Mouse (Mus musculus): ENCODE results near the gene Uqcr10.

The Uqcr10 gene

DNA sequence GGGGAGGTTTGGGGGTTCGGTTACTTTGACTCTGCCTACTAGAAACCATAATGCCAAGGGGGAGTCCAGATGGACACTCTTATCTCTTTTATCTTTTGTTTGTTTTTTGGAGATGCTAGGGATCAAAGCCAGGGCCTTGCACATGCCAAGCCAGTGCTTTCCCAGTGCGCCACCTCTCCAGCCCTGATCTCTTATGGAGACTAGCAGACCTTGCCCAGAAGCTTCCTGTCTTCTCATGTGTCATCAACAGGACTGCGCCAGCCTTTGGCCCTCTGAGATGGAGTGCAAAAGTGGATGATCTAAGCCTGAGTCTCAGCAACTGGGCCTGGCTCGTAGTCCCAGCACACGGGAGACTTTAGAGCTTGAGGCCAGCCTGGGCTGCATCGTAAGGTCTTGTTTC, 28.4 kb downstream of the Uqcr10 start:
- no peak for DNase-seq (ENCODE audit: low spot score in 2 of 2)

DNA sequence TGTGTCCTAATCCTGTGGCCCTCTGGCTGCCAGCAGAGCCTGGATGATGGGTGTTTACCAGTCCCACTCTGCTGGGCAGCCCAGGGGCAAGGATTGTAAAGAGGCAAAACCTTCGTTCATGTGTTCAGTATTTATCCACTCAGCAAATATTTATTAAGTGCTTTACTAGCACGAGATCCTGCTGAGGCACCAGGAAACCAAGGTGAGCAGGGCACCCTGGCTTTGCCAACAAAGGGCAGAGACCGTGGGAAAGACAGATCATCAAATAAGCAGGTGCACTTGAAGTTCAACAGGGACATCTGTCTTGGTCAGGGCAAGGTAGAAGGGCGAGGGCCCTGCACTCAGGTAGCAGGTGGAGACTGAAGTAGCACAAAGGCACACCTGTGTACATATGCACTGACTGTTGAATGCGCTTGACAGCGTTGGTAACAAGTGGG, 29.0 kb downstream of the Uqcr10 start:
- no peak for DNase-seq (ENCODE audit: low spot score in 2 of 2)

DNA sequence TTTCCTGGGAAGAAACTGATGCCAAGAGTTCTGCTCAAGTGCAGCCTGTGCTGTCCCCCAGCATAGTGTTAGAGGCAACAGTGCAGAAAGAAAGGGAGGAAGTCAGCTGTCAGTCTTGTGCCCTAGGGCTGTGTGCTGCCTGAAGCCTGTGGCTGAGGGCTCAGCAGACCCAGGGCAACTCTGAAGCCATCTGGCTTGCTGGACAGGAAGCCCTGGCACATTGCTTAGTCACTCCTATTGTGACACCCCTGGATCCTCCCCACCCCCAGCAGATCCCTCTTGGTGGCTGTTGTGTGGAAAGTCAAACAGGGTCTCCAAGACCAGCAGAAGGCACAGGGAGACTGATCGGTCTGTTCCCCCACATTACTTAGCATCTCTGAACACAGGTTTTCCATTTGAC, 29.5 kb downstream of the Uqcr10 start:
- DNase-seq (ENCODE audit: low spot score in 2 of 2) = no peak

DNA sequence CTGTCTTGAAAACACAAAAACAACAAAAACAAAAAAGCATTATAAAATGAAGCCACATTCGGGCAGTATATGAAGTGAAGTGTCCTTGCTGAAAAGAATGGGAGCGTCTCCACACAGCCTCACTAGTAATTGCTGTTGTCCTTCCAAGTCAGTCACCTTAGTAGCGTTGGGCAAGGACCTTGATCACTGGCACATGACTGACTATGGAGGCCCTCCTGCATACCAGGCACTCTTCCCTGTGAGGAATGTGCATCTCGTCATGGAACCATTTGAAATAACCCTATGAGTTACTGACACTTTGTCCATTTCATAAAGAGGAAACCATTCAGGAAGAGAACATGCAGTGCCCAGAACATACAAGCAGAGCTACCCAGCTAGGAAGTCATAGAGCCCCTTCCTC, 32.4 kb downstream of the Uqcr10 start:
- no peak for DNase-seq (ENCODE audit: low spot score in 2 of 2)

DNA sequence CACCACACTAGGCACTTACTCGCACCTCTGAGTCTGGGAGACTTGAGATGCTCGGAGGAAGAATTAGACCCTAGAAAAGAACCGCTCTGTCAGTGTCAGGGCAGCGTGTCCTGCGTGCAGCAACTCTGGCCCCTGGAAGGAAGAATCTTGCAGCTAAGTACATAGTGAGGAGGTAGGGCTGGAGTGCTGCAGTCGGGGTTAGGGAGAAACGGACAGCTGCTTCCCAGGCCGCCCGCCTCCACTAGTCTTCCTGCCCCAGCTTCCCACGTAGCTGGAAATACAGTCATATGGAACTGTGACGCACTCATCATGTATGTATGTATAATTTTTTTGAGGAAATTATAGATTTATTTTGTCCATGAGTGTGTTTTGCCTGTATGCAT, 41.7 kb downstream of the Uqcr10 start:
- peak in 1 of 2 experiments; percentile 17 for DNase-seq (ENCODE audit: low spot score in 2 of 2)

DNA sequence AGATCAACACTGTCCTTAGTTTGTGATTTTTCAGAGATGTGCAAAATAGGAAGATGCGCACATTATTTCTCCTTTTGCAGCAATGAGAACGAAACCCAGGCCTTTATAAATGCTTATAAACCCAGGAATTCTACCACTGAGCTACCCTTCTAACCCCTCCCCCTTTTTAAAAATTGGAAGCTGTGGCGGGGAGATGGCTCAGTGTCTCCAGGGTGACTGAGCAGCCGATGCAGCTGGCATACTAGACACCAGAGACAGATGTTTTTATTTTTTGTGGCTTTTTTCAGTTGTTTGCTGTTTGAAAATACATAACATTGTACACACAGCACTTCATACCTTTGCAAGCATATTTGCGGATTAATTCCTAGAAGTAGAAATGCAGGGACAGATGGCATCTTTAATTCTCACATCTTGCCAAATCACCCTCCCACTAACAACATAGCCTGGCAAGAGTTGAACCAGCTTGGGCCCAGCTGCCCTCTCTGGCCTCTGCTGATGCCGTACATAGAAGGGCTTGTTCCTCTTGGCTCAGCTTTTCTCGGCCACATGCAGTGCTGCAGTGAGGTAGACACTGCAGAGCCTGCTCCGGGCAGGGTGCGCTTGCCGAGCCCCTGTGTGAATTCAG, 42.2 kb downstream of the Uqcr10 start:
- DNase-seq (ENCODE audit: low spot score in 2 of 2) = peak; percentile 22 to 36

DNA sequence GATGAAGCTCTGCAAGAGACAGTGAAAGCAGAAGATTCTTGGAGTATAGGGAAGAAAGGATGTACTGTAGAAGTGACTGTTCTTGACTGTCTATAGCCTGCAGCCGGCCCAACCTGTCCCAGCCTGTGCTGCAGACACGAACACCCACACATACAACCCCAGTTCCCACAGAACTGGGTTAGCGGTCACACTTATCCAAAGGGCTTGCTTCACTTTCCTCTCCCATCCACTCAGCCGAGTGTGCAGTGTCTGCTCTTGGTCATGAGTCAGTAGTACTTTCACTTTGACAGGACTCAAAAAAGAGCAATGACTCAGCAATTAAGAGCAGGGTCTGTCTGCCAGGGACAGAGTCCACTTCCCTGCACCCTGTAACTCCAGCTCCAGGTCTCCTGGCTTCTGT, 42.8 kb downstream of the Uqcr10 start:
- peak; percentile 18 to 20 for DNase-seq (ENCODE audit: low spot score in 2 of 2)

DNA sequence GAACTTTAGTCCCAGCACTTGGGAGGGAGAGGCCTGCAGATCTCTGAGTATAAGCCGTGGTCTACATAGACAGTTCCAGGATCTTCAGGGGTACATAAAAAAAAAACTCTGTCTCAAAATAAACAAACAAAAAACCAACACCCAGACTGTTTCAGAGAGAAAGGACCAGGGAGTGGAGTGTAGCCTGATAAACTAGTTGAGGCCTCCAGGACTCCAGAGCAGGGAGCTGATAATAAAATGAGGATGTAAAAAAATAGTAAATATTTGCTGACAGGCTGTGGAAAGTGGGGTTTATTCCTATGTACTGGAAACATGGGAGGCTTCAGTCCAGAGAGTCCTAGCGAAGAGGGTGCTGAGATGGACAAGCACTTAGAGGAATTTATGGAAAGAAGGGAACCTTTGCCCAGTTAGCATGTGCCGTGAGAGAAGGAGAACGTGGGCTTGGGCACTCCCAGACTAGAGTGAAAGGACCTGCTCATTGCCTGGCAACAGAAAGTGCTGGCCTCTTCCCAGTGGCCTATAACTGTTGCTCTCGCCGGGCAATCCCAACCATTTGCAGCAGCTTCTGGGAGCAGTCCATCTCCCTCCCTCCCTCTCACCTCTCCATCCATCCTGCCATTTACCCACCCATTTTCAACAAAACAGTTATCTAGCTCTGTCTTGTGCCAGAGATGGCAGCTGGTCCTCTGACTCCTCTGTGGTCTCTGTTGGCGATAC, 43.7 kb downstream of the Uqcr10 start:
- no peak for DNase-seq (ENCODE audit: low spot score in 2 of 2)

DNA sequence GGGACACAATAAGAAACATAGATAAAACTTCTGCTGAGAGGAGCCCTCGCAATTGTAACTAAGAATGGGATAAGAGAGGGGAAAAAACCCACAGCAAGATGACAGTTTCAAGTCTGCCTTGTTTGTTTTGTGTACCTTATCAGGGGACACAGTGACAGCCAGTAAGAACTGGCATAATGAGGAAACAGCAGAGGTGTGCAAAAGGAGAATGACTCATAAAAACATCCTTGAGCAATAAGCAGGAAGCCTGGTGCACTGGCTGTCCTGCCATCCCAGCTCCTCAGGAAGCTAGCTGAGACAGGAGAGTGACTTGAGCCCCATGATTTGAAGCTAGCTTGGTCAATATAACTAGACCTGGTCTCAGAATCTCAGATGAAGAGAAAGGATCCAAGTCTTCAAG, 44.3 kb downstream of the Uqcr10 start:
- no peak for DNase-seq (ENCODE audit: low spot score in 2 of 2)
